Mouse (Mus musculus) ZHBTc4 (cell line): Measurements from ENCODE around the gene Alpk1.

Source experiments
- DNase-seq: peaks from one replicate; pipeline ENCODE4 v3.0.0-alpha.2; 2011; ENCODE audit warnings: low read depth, low spot score

Alpk1 gene

DNA sequence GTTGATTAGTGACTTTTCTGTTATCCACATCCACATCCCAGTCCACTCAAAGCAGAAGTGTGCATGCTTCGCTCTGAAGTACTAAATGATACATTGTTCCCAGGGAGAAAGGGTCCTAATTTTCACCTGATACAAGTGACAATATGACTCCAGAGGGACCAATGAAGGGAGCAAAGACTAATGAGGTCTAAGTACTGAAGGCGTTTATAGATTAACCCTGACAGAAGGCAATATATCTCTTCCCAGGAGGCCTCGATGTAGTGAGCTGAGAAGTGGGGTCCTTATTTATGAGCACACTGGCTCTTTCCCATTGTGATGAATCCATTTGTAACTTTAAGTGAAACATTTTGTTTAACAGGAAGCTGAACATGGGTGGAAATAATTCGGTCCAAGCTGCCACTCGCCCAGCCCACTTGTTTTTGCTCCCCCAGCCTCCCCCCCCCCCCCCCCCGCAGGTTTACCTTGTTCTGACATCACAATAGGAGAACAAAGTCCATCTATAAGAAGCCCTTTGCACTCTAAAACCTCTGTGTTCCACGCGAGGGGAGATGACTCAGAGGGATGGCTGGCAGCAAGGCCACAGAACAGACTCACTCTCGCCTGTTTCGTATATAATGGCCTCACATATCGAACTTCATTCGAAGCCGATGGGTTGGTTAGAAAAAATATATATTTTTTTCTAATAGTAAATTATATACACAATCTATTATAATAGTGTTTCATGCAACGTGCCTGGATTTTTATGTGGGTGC is 36.5 kb downstream of the Alpk1 start:
- no peak for DNase-seq

DNA sequence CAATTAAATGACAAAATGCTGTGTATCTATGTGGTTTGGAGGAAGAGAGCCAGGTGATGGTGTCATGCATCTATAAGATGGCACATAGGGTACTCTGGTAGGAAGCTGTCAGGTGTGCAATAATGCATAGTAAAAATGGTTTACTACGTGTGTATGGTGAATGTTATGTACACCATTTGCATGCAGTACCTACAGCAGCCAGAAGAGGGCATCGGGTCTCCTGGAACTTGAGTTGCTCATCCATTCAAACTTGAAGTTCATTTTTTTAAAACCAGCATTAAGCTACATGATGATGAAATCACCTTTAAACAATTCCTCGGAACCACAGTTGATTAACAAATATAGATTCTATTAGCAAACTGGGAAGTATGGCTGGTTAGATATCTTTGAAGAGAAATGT is 38.9 kb downstream of the Alpk1 start:
- peak; percentile 45 for DNase-seq

DNA sequence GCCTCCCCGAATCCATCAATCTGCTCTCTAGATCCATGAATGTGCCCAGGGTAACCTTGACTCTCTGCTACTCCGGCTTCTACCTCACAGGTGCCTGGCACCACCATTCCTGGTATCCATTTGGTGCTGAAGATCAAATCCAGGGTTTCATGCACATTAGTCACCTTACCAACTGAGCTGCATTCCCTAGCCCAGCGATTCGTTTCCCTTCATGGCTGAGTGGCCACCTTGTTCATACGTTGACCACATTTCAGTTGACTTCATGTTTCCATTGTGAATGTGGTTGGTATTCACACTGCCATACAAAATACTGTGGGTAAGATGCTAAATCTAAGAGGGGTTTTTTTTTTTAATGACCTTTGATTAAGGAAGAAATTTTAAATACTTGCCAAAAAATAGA is 42.5 kb downstream of the Alpk1 start:
- DNase-seq, result no peak

DNA sequence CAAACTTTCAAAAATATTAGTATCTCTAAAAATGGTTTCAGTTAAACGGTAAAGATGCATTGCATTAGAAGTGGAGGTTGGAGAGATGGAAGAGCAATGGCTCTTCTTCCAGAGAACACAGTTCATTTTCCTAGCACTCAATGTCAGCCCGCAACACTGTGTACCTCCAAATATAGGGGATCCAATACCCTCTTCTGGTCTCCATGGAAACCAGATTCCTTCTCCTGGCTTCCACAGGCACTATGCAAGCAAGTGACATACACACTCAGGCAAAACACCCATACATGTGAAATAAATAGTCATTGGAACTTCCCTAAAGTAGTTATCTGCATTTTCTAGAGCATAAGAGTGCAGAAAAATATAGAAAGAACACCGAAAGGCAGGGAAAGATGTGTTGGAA is 44.9 kb downstream of the Alpk1 start:
- no peak for DNase-seq

DNA sequence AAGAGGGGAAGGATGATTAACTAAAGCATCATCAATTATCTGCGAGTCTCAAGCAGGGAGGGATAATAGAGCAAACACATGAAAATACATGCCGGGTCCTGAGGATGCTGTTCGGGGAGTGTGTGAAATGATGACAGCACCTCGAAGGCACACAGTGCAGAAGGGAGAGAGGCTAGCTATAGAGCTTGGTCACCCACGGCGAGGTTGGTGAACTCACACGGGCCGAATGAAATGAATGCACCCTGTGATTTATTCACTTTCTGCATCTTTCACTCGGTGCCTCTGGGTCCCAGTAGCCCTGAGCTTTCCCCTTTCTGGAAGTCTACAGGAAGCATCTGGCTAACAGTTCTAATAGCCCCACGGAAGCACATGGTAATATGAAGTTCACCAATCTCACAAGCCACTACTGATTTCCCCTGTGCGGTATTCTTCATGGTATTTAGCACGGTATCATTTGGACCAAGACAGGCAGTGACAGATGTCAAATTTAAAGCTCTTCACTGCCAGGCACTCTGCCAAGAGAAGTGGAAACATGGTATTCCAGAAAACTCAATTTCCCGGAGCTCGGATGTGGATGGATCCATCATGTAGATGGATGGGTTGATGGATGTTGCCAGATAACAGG is 50.7 kb downstream of the Alpk1 start:
- no peak for DNase-seq

DNA sequence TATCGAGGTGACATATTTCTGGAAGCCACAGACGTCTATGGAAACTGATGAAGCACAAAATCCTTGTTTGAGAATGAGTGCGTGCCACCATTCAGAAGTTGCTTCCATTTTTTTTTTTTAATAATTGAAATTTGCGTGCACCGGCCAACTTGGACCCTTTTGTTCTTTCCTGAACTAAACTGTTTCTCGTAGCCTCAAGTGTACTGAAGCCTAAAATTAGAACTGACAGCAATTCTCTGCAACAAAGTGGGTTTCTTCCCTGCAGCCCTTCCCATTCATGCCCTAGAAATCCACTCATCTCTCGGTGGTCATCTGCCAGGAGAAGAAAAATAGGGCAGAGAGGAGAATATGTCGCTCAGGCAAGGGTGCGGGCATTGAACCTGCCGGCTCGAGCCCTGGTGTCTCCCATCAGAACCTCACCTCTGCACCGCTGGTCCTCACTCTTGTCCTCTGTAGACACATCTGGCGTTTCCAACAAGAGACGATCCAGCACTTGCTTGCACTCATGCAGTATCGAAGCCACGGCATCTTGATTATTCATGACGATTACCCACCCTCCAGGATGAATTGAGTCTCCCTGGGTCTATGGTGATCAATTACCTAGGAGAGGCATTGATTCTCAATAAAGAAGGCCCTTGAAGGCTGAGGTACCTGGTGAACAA is 51.3 kb downstream of the Alpk1 start:
- no peak for DNase-seq

DNA sequence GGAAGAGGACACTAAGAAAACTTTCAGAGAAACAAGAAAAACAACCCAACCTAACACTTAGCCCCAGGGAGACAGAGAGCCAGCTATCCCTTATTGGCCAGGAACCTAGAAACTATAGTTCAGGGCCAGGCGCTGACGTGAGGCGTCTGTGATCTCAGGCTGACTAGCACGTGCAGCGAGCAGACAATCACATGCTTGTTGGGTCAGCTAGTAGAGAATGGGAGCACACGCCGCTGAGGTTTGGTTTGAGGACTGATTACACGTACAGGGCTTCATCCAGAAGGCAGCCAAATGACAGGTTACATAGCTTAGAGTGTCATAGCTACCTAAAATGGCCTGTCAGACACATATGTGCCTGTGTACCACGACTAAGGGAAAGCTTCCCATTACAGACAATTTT is 52.3 kb downstream of the Alpk1 start:
- no peak for DNase-seq

DNA sequence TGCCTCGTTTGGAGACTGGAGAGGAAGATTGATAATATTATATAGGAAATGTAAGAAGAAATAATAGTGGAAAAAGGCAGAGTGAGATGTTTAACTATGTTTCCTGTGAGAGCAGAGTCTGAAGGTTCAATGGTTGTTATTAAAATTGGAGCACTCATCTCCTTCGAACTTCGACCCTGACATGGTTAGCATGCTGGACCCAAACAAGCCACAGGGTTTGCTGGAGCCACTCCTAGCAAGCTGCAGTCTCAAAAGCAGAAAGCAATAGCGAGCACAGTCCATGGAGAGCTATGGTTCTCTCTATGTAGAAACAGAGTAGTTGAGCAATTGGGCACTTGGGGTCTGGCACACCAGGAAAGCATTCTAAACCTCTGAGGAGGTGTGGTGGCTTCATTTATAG is 59.4 kb downstream of the Alpk1 start:
- DNase-seq, result no peak

DNA sequence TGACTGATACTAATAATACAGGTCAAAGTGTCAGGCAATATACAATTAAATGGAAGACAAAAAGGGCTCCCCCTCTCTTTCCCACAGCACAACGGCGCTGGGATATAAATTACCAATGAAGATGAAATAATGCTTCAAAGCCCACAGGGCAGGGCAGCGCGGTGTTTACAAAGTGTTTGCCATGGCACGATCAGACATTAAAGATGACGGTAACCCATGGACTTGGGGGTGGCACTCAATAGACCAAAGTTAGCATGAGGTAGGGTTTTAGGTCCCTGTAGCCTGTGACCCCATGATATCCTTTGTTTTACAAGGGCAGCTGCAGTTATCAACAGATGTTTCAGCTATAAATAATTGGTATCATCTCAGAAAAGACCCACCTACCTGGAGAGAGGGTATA is 60.3 kb downstream of the Alpk1 start:
- DNase-seq, result no peak

DNA sequence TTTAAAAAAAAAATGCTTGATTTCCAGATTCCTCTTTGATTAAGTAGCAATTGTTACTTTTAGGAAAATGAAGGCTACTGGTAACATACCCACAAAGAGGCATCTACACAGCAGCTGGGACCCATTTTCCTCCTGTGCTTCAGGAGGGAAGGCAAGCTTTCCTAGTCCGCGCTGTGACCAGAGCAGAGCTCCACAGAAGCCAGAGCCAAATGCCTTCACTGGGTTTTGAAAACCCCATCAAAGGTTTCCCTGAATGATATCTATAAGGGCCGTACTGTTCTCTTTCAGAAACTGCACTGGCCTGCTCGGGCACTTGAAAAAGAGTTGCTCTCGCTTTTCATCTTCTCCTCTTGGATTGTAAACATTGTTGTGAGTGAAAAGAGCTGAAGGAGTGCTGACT is 60.7 kb downstream of the Alpk1 start:
- DNase-seq, result no peak

DNA sequence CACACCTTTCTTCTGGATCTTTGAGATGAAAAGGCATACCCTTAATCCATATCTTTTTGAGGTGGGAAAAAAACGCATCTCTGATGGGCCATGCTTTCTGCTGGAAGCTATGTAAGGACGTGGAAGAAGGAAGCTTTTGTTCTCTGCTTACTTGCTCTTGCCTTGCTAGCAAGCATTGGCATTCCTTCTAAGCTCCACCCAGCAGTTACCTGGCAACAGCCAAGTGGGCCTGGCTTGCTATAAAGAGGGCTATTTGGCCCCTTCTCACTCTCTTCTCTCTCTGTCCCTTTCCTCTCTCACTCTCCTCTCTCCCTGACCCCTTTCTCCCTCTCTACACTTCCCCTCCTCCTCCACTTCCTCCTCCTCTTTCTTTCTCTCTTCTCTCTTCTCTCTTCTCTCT is 63.6 kb downstream of the Alpk1 start:
- no peak for DNase-seq

DNA sequence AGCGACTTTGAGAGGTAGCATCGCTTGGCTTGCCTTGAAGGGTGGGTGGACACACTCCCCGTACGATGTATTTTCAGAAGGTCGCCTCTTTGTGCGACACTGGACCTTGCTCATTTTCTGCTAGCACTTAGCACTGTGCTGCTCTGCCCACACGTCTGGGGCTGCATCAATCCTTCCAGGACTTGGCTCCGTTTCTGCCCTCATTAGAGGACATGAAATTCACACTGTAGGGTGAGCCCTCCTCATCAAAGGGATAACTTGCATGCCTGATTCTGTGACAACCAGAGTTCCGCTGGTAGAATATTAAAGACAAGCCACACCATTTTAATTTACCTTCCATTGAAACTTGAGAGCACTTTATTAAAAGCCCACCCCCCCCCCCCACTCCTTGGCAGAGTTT is 67.2 kb downstream of the Alpk1 start:
- no peak for DNase-seq

DNA sequence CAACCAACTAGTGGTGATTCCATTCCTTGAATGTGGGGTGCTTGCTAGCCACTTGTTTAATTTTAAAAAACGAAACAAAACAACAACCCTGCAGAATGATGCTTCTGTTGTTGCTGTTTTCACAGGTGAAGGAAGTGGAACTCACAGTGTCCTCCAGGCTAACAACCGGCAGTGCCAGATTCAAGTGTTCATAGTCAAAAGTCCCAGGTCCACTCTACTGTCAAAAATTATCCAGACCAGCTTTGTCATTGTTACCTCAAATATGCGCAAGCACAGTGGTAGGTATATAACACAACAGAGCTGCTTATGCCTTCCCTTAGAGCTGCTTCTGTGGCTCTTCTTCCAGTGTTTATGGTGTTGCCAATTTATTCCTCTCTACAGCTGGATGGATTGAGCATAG is 68.8 kb downstream of the Alpk1 start:
- DNase-seq, result no peak

DNA sequence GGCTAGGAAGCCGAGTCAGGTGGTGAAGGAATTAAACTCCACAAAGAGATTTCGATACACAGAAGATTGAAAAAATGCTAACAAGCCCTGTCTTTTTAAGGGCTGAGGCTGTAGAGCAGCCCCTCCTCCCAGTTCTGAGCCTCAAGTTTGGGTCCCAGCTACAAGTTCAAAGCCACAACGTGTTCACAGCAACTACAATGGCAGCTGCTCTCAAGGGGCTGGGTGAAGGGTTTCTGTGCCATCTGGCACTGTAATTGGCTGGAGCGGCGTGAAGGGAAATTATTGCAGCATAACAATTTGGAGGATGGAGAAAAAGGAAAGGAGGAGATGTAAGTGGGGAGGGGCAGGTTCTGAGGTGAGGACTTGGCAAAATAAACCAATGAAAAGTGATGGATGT is 73.2 kb downstream of the Alpk1 start:
- DNase-seq, result no peak

DNA sequence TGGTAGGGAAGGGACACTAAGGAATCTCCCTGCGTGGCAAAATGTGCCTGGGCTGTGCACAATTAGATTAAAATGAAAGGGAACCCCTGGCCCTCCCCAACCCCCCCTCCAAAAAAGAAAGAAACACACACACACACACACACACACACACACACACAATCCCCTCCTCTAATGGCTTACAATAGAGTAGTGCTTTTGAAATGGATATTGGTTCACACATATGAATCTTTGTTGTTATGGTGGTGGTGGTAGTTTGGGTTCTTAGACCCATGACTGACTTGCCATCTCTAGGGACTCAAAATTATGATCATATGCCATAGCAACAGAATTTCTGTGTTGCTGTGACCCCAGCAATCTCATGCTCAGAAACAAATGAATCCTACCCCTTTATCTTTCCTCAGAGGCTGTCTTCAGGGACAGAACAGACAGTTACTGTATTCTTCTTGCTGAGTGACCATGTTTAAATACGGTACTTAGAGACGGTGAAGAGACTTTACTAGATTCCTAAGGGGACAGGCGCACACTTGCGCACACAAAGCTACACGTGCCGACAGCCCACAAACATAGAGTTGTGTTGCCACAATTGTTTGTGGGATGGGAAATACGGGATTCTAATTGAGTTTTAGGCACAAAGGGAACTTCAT is 73.8 kb downstream of the Alpk1 start:
- DNase-seq, result no peak

DNA sequence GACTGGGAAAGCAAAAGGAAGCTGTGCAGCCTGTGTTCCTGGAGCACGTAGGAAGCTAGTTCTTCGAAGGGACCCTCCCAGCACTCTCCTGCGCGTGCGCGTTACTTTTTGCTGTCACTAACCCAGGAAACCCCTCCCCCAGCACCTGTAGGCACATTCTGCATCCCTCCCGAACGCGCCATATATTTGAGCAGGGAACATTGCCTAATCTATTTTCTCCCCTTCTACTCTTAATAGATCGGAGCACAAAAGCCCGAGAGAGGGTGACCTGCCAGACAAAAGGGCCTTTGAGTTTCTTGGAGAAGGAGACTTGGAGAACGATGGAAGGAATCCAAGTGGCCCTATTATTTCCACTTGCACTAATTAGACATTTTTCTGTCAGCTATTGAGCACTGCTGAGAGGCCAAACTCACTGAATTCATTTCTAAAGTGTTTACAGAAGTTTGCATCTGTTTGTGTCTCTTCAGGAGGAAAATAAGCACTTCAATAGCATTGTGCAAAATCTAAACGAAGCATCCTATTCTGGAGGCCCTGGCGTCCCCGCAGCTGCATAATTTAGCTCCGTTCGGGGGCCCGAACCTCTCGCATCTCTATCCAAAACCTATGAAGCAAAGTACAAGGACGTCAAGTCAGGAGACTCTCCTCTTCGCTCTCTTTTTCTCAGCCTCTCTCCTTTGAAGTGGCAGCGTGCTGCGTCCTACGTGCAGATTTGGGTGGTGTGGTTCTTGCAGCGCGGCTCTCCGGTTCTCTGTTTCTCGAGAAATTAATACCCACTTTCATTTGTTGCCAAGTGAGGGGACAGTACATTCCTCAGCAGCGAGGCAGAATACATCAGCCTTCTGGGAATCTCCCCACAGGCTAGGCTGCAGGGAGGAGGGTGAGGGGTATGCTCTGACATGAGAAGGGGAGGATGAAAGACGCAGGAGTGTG is 74.5 kb downstream of the Alpk1 start:
- no peak for DNase-seq

DNA sequence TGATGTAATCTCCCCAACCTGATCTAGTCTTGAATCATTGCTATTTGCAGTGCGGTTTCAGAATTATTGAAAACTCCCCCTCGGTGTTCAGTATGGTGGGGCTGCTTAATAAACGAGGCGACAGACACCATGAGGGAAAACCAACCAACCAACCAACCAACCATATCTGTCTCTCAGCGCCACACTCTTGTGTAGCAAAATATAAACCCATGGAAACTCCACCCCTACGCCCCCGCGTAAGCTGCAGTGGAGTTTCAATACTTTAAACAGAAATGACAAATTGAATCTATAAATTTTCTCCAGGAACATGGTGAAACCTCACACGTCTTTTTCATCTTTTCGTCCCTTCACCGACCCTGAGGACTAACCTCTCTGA is 75.2 kb downstream of the Alpk1 start:
- no peak for DNase-seq

DNA sequence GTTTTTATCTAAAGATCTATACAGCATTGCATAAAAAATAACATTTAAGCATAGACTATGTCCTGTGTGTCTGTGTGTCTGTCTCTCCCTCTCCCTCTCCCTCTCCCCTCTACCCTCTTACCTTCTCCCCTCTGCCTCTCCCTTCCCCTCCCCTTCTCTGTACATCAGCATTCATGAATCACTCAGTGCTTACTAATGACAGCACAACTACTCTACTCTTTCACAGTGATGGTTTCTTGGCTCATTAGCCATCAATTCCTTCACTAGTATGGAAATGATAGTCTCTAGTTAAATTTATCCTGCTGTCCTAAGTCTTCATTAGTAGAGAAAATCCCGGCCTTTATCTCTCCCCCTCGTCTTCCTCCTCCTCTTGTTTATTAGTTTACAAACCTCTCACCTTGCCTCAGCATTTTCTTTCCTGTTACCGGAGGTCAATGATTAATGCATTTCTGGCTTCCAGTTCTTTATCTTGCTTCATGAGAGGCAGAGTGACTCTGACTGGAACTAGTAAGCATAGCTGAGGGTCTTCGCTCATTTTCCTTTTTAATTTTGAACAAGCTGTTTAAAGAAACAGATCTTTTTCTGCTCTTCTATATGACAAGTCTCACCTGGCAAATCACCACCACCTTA is 79.0 kb downstream of the Alpk1 start:
- DNase-seq, result no peak

DNA sequence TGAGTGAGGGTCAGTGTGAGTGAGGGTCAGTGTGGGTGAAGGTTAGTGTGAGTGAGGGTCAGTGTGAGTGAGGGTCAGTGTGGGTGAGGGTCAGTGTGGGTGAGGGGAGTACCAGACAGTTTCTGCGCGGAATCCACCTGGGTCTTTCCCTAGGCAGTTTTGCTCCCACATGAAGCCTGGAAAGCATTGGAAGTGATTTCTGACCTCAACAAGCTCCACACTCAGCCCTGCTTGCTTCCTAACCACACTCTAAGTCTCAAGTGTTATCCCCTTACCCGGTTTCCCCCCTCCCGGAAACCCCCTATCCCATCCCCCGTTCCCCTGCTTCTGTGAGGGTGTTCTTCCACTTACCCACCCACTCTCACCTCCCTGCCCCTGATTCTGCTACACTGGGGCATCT is 81.7 kb downstream of the Alpk1 start:
- peak; percentile 72 for DNase-seq

DNA sequence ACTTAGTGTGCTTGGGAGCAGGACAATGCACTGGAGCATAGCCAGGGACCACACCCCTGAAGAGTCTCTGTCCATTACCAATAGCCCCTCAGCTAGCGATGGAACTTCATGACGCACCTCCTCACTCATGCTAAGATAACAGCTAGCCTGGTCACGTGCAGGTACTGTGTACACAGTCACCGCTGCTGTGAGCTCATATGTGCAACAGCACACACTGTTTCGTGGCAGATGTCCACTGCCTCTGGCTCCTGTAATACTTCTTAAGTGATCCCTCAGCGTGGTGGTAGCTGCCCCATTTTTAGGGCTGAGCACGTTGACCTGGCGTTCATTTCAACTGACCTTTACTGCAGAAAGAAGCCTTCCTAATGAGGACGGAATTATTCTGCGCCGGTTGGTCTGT is 83.8 kb downstream of the Alpk1 start:
- DNase-seq, result no peak
